Mouse (Mus musculus): ENCODE data around the gene Vps8. TPM values are rescaled to one million over a fixed set of nuclear protein-coding genes. Genes with fewer than 3 reads are reported as not detected.

Gene Vps8
- polyA plus RNA-seq, 1 experiment: 8.2 TPM

- 86% methylated on average over 9 of the region's 9 CpGs for WGBS
Observed at GRCm38 (mm10) chr16:21518833-21519232, 95.9 kb downstream of the Vps8 start.

GRCm38 (mm10) chr16:21519785-21520184, 96.9 kb downstream of the Vps8 start:
- Histone ChIP-seq H3K4me3 (ENCODE audit: extremely low read depth, insufficient read depth, insufficient read length) (no peak overlapping the region), H3K27ac (ENCODE audit: insufficient read depth, low read length) (no peak overlapping the region), H3K36me3 (ENCODE audit: control insufficient read depth, insufficient read depth, low read length) (no peaks in the 10 kb centered on the region; the same call in 1 of the 2 replicates), H3K27me3 (ENCODE audit: control insufficient read depth, insufficient read depth, low read length) (no peaks in the 10 kb centered on the region), H3K4me1 (ENCODE audit: control insufficient read depth, insufficient read depth, insufficient read length) (no peaks in the 10 kb centered on the region)
- no peak for TF ChIP-seq POLR2A (IDR thresholded peaks at IDR 0.05; ENCODE audit: low read depth, low read length)
- TF ChIP-seq CTCF (IDR thresholded peaks at IDR 0.05; ENCODE audit: extremely low read depth, insufficient read depth, insufficient read length, insufficient replicate concordance): no peak
- no peak for DNase-seq (ENCODE audit: low read depth in 1 of 2, low spot score in 2 of 2)

More at GRCm38 (mm10) chr16:21518833-21519232, 95.9 kb downstream of the Vps8 start:
- H3K27me3 ChIP-seq (ENCODE audit: control insufficient read depth, insufficient read depth, low read length): no peaks in the 10 kb centered on the region
- DNase-seq (ENCODE audit: low read depth in 1 of 2, low spot score in 2 of 2): no peak
- H3K4me3 ChIP-seq (ENCODE audit: extremely low read depth, insufficient read depth, insufficient read length): no peak overlapping the region
- no peaks in the 10 kb centered on the region for H3K4me1 ChIP-seq (ENCODE audit: control insufficient read depth, insufficient read depth, insufficient read length)
- H3K27ac ChIP-seq (ENCODE audit: insufficient read depth, low read length): no peak overlapping the region
- no peaks in the 10 kb centered on the region; the same call in 1 of the 2 replicates for H3K36me3 ChIP-seq (ENCODE audit: control insufficient read depth, insufficient read depth, low read length)
- TF ChIP-seq POLR2A (IDR thresholded peaks at IDR 0.05; ENCODE audit: low read depth, low read length) (no peak), CTCF (IDR thresholded peaks at IDR 0.05; ENCODE audit: extremely low read depth, insufficient read depth, insufficient read length, insufficient replicate concordance) (no peak)

- Histone ChIP-seq H3K27ac (ENCODE audit: insufficient read depth, low read length) (no peak overlapping the region), H3K4me3 (ENCODE audit: extremely low read depth, insufficient read depth, insufficient read length) (no peak overlapping the region), H3K36me3 (ENCODE audit: control insufficient read depth, insufficient read depth, low read length) (peaks cover 5% of the 10 kb centered on the region), H3K4me1 (ENCODE audit: control insufficient read depth, insufficient read depth, insufficient read length) (no peaks in the 10 kb centered on the region), H3K27me3 (ENCODE audit: control insufficient read depth, insufficient read depth, low read length) (no peaks in the 10 kb centered on the region)
- no peak for TF ChIP-seq CTCF (IDR thresholded peaks at IDR 0.05; ENCODE audit: extremely low read depth, insufficient read depth, insufficient read length, insufficient replicate concordance)
- no peak for DNase-seq (ENCODE audit: low read depth in 1 of 2, low spot score in 2 of 2)
- 76% methylated on average over 4 of the region's 4 CpGs for WGBS
Observed at GRCm38 (mm10) chr16:21523738-21524137, 100.8 kb downstream of the Vps8 start.

GRCm38 (mm10) chr16:21525376-21525775, 102.5 kb downstream of the Vps8 start:
- DNase-seq (ENCODE audit: low read depth in 1 of 2, low spot score in 2 of 2): no peak
- Histone ChIP-seq H3K27me3 (ENCODE audit: control insufficient read depth, insufficient read depth, low read length) (no peaks in the 10 kb centered on the region), H3K4me1 (ENCODE audit: control insufficient read depth, insufficient read depth, insufficient read length) (no peaks in the 10 kb centered on the region), H3K4me3 (ENCODE audit: extremely low read depth, insufficient read depth, insufficient read length) (no peak overlapping the region), H3K36me3 (ENCODE audit: control insufficient read depth, insufficient read depth, low read length) (peaks cover 5% of the 10 kb centered on the region), H3K27ac (ENCODE audit: insufficient read depth, low read length) (no peak overlapping the region)
- 98% methylated on average over 1 of the region's 1 CpGs for WGBS
- TF ChIP-seq CTCF (IDR thresholded peaks at IDR 0.05; ENCODE audit: extremely low read depth, insufficient read depth, insufficient read length, insufficient replicate concordance): no peak
- TF ChIP-seq POLR2A (IDR thresholded peaks at IDR 0.05; ENCODE audit: low read depth, low read length): no peak

GRCm38 (mm10) chr16:21527271-21528007, 104.5 kb downstream of the Vps8 start:
- TF ChIP-seq CTCF (IDR thresholded peaks at IDR 0.05; ENCODE audit: extremely low read depth, insufficient read depth, insufficient read length, insufficient replicate concordance) (no peak), POLR2A (IDR thresholded peaks at IDR 0.05; ENCODE audit: low read depth, low read length) (no peak)
- Histone ChIP-seq H3K27ac (ENCODE audit: insufficient read depth, low read length) (no peak overlapping the region), H3K36me3 (ENCODE audit: control insufficient read depth, insufficient read depth, low read length) (peaks cover 5% of the 10 kb centered on the region), H3K4me1 (ENCODE audit: control insufficient read depth, insufficient read depth, insufficient read length) (no peaks in the 10 kb centered on the region), H3K27me3 (ENCODE audit: control insufficient read depth, insufficient read depth, low read length) (no peaks in the 10 kb centered on the region), H3K4me3 (ENCODE audit: extremely low read depth, insufficient read depth, insufficient read length) (no peak overlapping the region)
- DNase-seq (ENCODE audit: low read depth in 1 of 2, low spot score in 2 of 2): no peak
- WGBS: 94% methylated on average over 10 of the region's 10 CpGs

GRCm38 (mm10) chr16:21533503-21533902, 110.6 kb downstream of the Vps8 start:
- DNase-seq (ENCODE audit: low read depth in 1 of 2, low spot score in 2 of 2): no peak
- Histone ChIP-seq H3K36me3 (ENCODE audit: control insufficient read depth, insufficient read depth, low read length) (peaks cover 3% of the 10 kb centered on the region), H3K4me3 (ENCODE audit: extremely low read depth, insufficient read depth, insufficient read length) (no peak overlapping the region), H3K4me1 (ENCODE audit: control insufficient read depth, insufficient read depth, insufficient read length) (no peaks in the 10 kb centered on the region), H3K27me3 (ENCODE audit: control insufficient read depth, insufficient read depth, low read length) (no peaks in the 10 kb centered on the region), H3K27ac (ENCODE audit: insufficient read depth, low read length) (no peak overlapping the region)
- 79% methylated on average over 4 of the region's 4 CpGs for WGBS
- TF ChIP-seq POLR2A (IDR thresholded peaks at IDR 0.05; ENCODE audit: low read depth, low read length) (no peak), CTCF (IDR thresholded peaks at IDR 0.05; ENCODE audit: extremely low read depth, insufficient read depth, insufficient read length, insufficient replicate concordance) (no peak)

Measured in spleen, adult 2 months (tissue).